Mouse (Mus musculus): Measurements from ENCODE around the gene Psma7. TPM values are rescaled to one million over a fixed set of nuclear protein-coding genes. Genes with fewer than 3 reads are reported as not detected.

Gene Psma7
- polyA plus RNA-seq (2015; fragmentation: Nextera tagmentation; extraction: Ambion mirVana): 612 and 628 TPM in 2 replicates

- Histone ChIP-seq H3K9ac (peak within 1 kb of the TSS; percentile 95), H3K9me3 (no peaks in the 10 kb centered on the region), H3K4me2 (replicated peaks) (peak within 1 kb of the TSS; percentile 87), H3K27me3 (no peaks in the 10 kb centered on the region), H3K4me1 (peaks cover 35% of the 10 kb centered on the region), H3K4me3 (peak within 1 kb of the TSS; percentile 97), H3K27ac (peak within 1 kb of the TSS; percentile 91), H3K36me3 (peaks cover 31% of the 10 kb centered on the region)
- ATAC-seq (ENCODE audit: low FRiP score, low read depth): peak; percentile 95
- WGBS: under 1% methylated on average over 77 of the region's 78 CpGs
Observed at GRCm38 (mm10) chr2:180042256-180042857, at the start of gene Psma7, which contains the start of gene Ss18l1. Psma7 (minus strand) TSS chr2:180042433. Ss18l1 (plus strand) TSS chr2:180042509.

GRCm38 (mm10) chr2:180090285-180090684 is 48.1 kb upstream of the Psma7 start:
- H3K4me3 ChIP-seq: no peak overlapping the region
- H3K4me1 ChIP-seq: no peaks in the 10 kb centered on the region
- 46% methylated on average over 11 of the region's 11 CpGs for WGBS

GRCm38 (mm10) chr2:180087472-180087871 is 45.2 kb upstream of the Psma7 start:
- Histone ChIP-seq H3K4me2 (replicated peaks) (no peak overlapping the region), H3K27me3 (peaks cover 4% of the 10 kb centered on the region; the same call in 1 of the 2 replicates), H3K36me3 (peaks cover 30% of the 10 kb centered on the region), H3K4me3 (no peak overlapping the region), H3K9me3 (no peaks in the 10 kb centered on the region), H3K27ac (no peak overlapping the region), H3K4me1 (peaks cover 9% of the 10 kb centered on the region), H3K9ac (no peak overlapping the region)
- no peak for ATAC-seq (ENCODE audit: low FRiP score, low read depth)
- 88% methylated on average over 4 of the region's 4 CpGs for WGBS

More at GRCm38 (mm10) chr2:180090285-180090684, 48.1 kb upstream of the Psma7 start:
- H3K27me3 ChIP-seq: peaks cover 8% of the 10 kb centered on the region; the same call in 1 of the 2 replicates
- H3K36me3 ChIP-seq: peaks cover 11% of the 10 kb centered on the region; the same call in 1 of the 2 replicates
- H3K4me2 ChIP-seq (replicated peaks): no peak overlapping the region
- H3K9me3 ChIP-seq: no peaks in the 10 kb centered on the region
- no peak overlapping the region for H3K27ac ChIP-seq
- H3K9ac ChIP-seq: no peak overlapping the region
- ATAC-seq (ENCODE audit: low FRiP score, low read depth): peak; percentile 64; the same call in 1 of the 2 replicates

- Histone ChIP-seq H3K9me3 (no peaks in the 10 kb centered on the region), H3K4me3 (no peak overlapping the region), H3K4me2 (replicated peaks) (no peak overlapping the region), H3K27me3 (peaks cover 4% of the 10 kb centered on the region; the same call in 1 of the 2 replicates), H3K4me1 (peaks cover 9% of the 10 kb centered on the region), H3K9ac (no peak overlapping the region), H3K36me3 (peaks cover 38% of the 10 kb centered on the region), H3K27ac (no peak overlapping the region)
- 85% methylated on average over 5 of the region's 5 CpGs for WGBS
- no peak for ATAC-seq (ENCODE audit: low FRiP score, low read depth)
Observed at GRCm38 (mm10) chr2:180086637-180087027, 44.4 kb upstream of the Psma7 start.

GRCm38 (mm10) chr2:180085926-180086636 is 43.8 kb upstream of the Psma7 start:
- no peak for ATAC-seq (ENCODE audit: low FRiP score, low read depth)
- Histone ChIP-seq H3K4me1 (peaks cover 9% of the 10 kb centered on the region), H3K4me2 (replicated peaks) (no peak overlapping the region), H3K9me3 (no peaks in the 10 kb centered on the region), H3K27ac (no peak overlapping the region), H3K36me3 (peaks cover 42% of the 10 kb centered on the region), H3K4me3 (no peak overlapping the region), H3K27me3 (peaks cover 4% of the 10 kb centered on the region; the same call in 1 of the 2 replicates), H3K9ac (no peak overlapping the region)
- WGBS: 59% methylated on average over 16 of the region's 16 CpGs

GRCm38 (mm10) chr2:180084565-180084964 is 42.3 kb upstream of the Psma7 start:
- Histone ChIP-seq H3K27me3 (no peaks in the 10 kb centered on the region), H3K9me3 (no peaks in the 10 kb centered on the region), H3K4me3 (no peak overlapping the region), H3K27ac (no peak overlapping the region), H3K4me2 (replicated peaks) (no peak overlapping the region), H3K36me3 (peaks cover 48% of the 10 kb centered on the region), H3K4me1 (peaks cover 9% of the 10 kb centered on the region), H3K9ac (no peak overlapping the region)
- WGBS: 17% methylated on average over 3 of the region's 3 CpGs
- ATAC-seq (ENCODE audit: low FRiP score, low read depth): no peak

- no peak for ATAC-seq (ENCODE audit: low FRiP score, low read depth)
- Histone ChIP-seq H3K4me3 (no peak overlapping the region), H3K27ac (no peak overlapping the region), H3K9ac (no peak overlapping the region), H3K9me3 (no peaks in the 10 kb centered on the region), H3K27me3 (no peaks in the 10 kb centered on the region), H3K4me2 (replicated peaks) (no peak overlapping the region), H3K36me3 (peaks cover 62% of the 10 kb centered on the region), H3K4me1 (peaks cover 9% of the 10 kb centered on the region)
- 91% methylated on average over 10 of the region's 10 CpGs for WGBS
Observed at GRCm38 (mm10) chr2:180083063-180083462, 40.8 kb upstream of the Psma7 start.

- H3K27me3 ChIP-seq: no peaks in the 10 kb centered on the region
- H3K9ac ChIP-seq: no peak overlapping the region
- no peak overlapping the region for H3K4me2 ChIP-seq (replicated peaks)
- peaks cover 9% of the 10 kb centered on the region for H3K4me1 ChIP-seq
- WGBS: 92% methylated on average over 8 of the region's 8 CpGs
- no peak for ATAC-seq (ENCODE audit: low FRiP score, low read depth)
- H3K9me3 ChIP-seq: no peaks in the 10 kb centered on the region
- no peak overlapping the region for H3K4me3 ChIP-seq
- peaks cover 66% of the 10 kb centered on the region for H3K36me3 ChIP-seq
- no peak overlapping the region for H3K27ac ChIP-seq
Observed at GRCm38 (mm10) chr2:180080680-180081079, 38.4 kb upstream of the Psma7 start.

- no peak overlapping the region for H3K9ac ChIP-seq
- 48% methylated on average over 3 of the region's 3 CpGs for WGBS
- no peak overlapping the region for H3K4me2 ChIP-seq (replicated peaks)
- H3K36me3 ChIP-seq: peaks cover 54% of the 10 kb centered on the region
- H3K4me3 ChIP-seq: no peak overlapping the region
- H3K27ac ChIP-seq: no peak overlapping the region
- H3K9me3 ChIP-seq: no peaks in the 10 kb centered on the region
- H3K4me1 ChIP-seq: no peaks in the 10 kb centered on the region
- ATAC-seq (ENCODE audit: low FRiP score, low read depth): no peak
- no peaks in the 10 kb centered on the region for H3K27me3 ChIP-seq
Observed at GRCm38 (mm10) chr2:180077622-180078021, 35.4 kb upstream of the Psma7 start.

GRCm38 (mm10) chr2:180072886-180073285 is 30.7 kb upstream of the Psma7 start:
- H3K27me3 ChIP-seq: no peaks in the 10 kb centered on the region
- H3K4me1 ChIP-seq: peaks cover 15% of the 10 kb centered on the region
- no peak overlapping the region for H3K27ac ChIP-seq
- H3K36me3 ChIP-seq: peaks cover 31% of the 10 kb centered on the region
- no peaks in the 10 kb centered on the region for H3K9me3 ChIP-seq
- H3K4me3 ChIP-seq: no peak overlapping the region
- H3K9ac ChIP-seq: no peak overlapping the region
- no peak overlapping the region for H3K4me2 ChIP-seq (replicated peaks)
- WGBS: 84% methylated on average over 7 of the region's 7 CpGs
- no peak for ATAC-seq (ENCODE audit: low FRiP score, low read depth)

- Histone ChIP-seq H3K4me2 (replicated peaks) (no peak overlapping the region; the same call in 1 of the 2 replicates), H3K9ac (no peak overlapping the region), H3K4me1 (peaks cover 15% of the 10 kb centered on the region), H3K27me3 (no peaks in the 10 kb centered on the region), H3K36me3 (peaks cover 30% of the 10 kb centered on the region), H3K9me3 (no peaks in the 10 kb centered on the region), H3K4me3 (no peak overlapping the region), H3K27ac (no peak overlapping the region)
- no peak for ATAC-seq (ENCODE audit: low FRiP score, low read depth)
- 73% methylated on average over 2 of the region's 2 CpGs for WGBS
Observed at GRCm38 (mm10) chr2:180071671-180072070, 29.4 kb upstream of the Psma7 start.
